In genomic region chr7:64331309-64331708, GRCm38 (mm10) we compare ENCODE assay signal across 18 mouse cellular contexts.
"Had no signal": no experiment of that assay in that cellular context is flagged by ENCODE, and none has a peak within 500 bp of the region (broad histone marks: within the 10 kb centered on the region; RNA-seq: fewer than 3 reads in every experiment).

No protein-coding gene starts in this region.

- DNase-seq: lung, adult 18-20 months; lung, embryonic 14.5 days; lung, postnatal 14 days; lung, postnatal 36 days; retina, postnatal 1 day; right cerebral cortex, adult 18-20 months; right cerebral cortex, postnatal 25 days; right cerebral cortex, postnatal 4 days; spleen, adult 18-20 months; thymus, adult 18-20 months; thymus, postnatal 14 days; thymus, postnatal 36 days had no signal

- H3K4me1 ChIP-seq: liver, embryonic 12.5 days; midbrain, embryonic 15.5 days; neural tube, embryonic 12.5 days had no signal

- H3K27ac ChIP-seq: liver, embryonic 12.5 days; liver, embryonic 14.5 days; macrophage; midbrain, embryonic 15.5 days; neural tube, embryonic 12.5 days had no signal

- H3K4me3 ChIP-seq: liver, embryonic 12.5 days; midbrain, embryonic 15.5 days; neural tube, embryonic 12.5 days had no signal

- H3K27me3 ChIP-seq: liver, embryonic 12.5 days; midbrain, embryonic 15.5 days; neural tube, embryonic 12.5 days had no signal

- H3K4me2 ChIP-seq: liver, embryonic 12.5 days; lung, embryonic 14.5 days; midbrain, embryonic 11.5 days; midbrain, embryonic 15.5 days; neural tube, embryonic 12.5 days had no signal

- ATAC-seq: liver, embryonic 12.5 days; midbrain, embryonic 15.5 days had no signal

- H3K9ac ChIP-seq: liver, embryonic 12.5 days; liver, embryonic 14.5 days; lung, embryonic 14.5 days; midbrain, embryonic 15.5 days; neural tube, embryonic 12.5 days had no signal

- H3K9me3 ChIP-seq: liver, embryonic 12.5 days; midbrain, embryonic 15.5 days; neural tube, embryonic 12.5 days had no signal
